Mouse (Mus musculus) heart, embryonic 11.5 days (tissue): Measurements from ENCODE around the gene Osbpl7. TPM values are rescaled to one million over a fixed set of nuclear protein-coding genes. Genes with fewer than 3 reads are reported as not detected.
A peak's percentile ranks its signal among the peaks of the same experiment; 100 is the strongest.

Source experiments
- ATAC-seq: fragments of 200-750 bp; cut with Nextera tagmentation; replicated peaks from 2 replicates; pipeline ENCODE4 v1.8.0; 2017; ENCODE audit warnings: moderate library complexity; ENCODE audit not compliant: insufficient number of reproducible peaks, low FRiP score, low TSS enrichment
- H3K27ac ChIP-seq: fragments of 300-500 bp; sonication (generic); 2 replicates; pipeline ENCODE4 v1.5.1; 2014; ENCODE audit warnings: mild to moderate bottlenecking, low read depth, low read length
- H3K27me3 ChIP-seq: fragments of 300-500 bp; sonication (generic); 2 replicates; pipeline ENCODE4 v1.6.1; 2014; ENCODE audit warnings: mild to moderate bottlenecking, low read length, mixed read lengths; ENCODE audit not compliant: control insufficient read depth, insufficient read depth
- H3K36me3 ChIP-seq: fragments of 300-500 bp; sonication (generic); 2 replicates; pipeline ENCODE4 v1.6.1; 2014; ENCODE audit warnings: mild to moderate bottlenecking, low read length, moderate library complexity, mixed read lengths; ENCODE audit not compliant: control insufficient read depth, insufficient read depth
- H3K4me1 ChIP-seq: fragments of 300-500 bp; sonication (generic); 2 replicates; pipeline ENCODE4 v1.6.1; 2014; ENCODE audit warnings: low read length; ENCODE audit not compliant: control insufficient read depth, insufficient read depth
- H3K4me2 ChIP-seq: fragments of 300-500 bp; sonication (generic); 2 replicates; pipeline ENCODE4 v1.6.1; 2014; ENCODE audit warnings: mild to moderate bottlenecking, moderate library complexity
- H3K4me3 ChIP-seq: fragments of 300-500 bp; sonication (generic); 2 replicates; pipeline ENCODE4 v1.5.1; 2014; ENCODE audit warnings: low read depth, low read length
- H3K9ac ChIP-seq: fragments of 300-500 bp; sonication (generic); 2 replicates; pipeline ENCODE4 v1.6.1; 2014; ENCODE audit warnings: mild to moderate bottlenecking, low read depth, low read length, moderate library complexity
- H3K9me3 ChIP-seq: fragments of 300-500 bp; sonication (generic); replicated peaks from 2 replicates; pipeline ENCODE4 v1.6.1; 2016; ENCODE audit warnings: low read length; ENCODE audit not compliant: control insufficient read depth
- WGBS: fragments of 180-500 bp; shearing (Covaris S2); extraction: QIAGEN DNeasy Blood & Tissue Kit; methylation state at CpG from one replicate; pipeline ENCODE4 v1.1.7; 2014; ENCODE audit not compliant: insufficient replicate concordance; 5-methylcytosine and 5-hydroxymethylcytosine counted together
- polyA plus RNA-seq: library from polyadenylated mRNA; unstranded; fragments of >200 nt; fragmentation: Nextera tagmentation; extraction: Ambion mirVana; gene quantifications from 2 replicates; pipeline ENCODE4 v1.2.1, GENCODE M21; 2014

Osbpl7 gene
- polyA plus RNA-seq, 1 experiment from 2014 or later = 4.1 TPM

DNA sequence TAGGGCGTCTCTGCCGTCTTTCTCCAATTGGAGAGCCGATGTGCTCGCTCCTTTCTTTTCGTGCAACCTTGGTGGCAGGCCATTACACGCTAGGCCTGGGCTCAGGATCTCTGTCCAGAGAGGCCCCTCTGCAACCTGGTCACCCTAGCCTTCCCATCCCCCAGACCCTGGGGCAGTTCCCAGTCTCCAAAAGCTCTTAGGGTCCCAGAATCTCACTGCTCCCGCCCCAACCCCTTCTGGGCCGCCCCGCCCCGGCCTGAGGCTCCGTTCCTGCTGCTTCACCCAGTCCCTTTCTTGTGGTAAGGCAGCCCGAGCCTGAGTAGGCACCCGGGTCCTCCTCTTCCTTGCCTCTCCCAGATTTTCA, 31.1 kb upstream of the Osbpl7 start:
- Histone ChIP-seq H3K9me3 (no peaks in the 10 kb centered on the region), H3K4me2 (peak overlapping the region; percentile 63), H3K27ac (no peak overlapping the region), H3K4me3 (peak overlapping the region; percentile 42), H3K27me3 (peaks cover 92% of the 10 kb centered on the region), H3K36me3 (no peaks in the 10 kb centered on the region), H3K4me1 (peaks cover 21% of the 10 kb centered on the region), H3K9ac (no peak overlapping the region)
- WGBS = 3% methylated on average over 13 of the region's 13 CpGs
- no peak for ATAC-seq

DNA sequence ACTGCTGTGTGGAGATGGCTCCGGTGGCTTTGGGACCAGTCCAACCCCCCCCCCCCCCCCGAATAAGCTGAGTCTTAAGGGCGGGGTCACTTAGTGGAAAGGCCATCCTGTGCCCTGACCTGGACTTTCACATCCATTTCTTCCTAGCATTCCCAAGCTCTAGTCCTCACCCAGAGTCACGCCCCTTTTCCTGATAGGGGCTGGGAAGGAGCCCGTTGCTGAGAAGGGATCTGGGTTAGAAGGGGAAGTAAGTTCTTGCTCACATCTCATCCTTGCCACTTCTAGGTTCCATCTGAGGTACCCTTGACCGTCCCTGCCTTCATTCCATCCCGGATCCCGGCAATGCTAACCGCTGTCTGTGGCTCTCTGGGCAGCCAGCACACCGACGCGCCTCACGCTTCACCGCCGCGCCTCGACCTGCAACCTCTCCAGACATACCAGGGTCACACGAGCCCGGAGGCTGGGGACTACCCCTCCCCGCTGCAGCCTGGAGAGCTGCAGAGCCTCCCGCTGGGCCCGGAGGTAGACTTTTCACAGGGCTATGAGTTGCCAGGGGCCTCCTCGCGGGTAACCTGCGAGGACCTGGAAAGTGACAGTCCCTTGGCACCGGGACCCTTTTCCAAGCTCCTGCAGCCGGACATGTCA, 29.2 kb upstream of the Osbpl7 start:
- Histone ChIP-seq H3K27me3 (peaks cover 89% of the 10 kb centered on the region), H3K36me3 (no peaks in the 10 kb centered on the region), H3K9ac (no peak overlapping the region), H3K4me2 (peak overlapping the region; percentile 89), H3K4me1 (peaks cover 29% of the 10 kb centered on the region), H3K4me3 (peak overlapping the region; percentile 48), H3K27ac (no peak overlapping the region), H3K9me3 (no peaks in the 10 kb centered on the region)
- 3% methylated on average over 26 of the region's 27 CpGs for WGBS
- ATAC-seq = no peak

DNA sequence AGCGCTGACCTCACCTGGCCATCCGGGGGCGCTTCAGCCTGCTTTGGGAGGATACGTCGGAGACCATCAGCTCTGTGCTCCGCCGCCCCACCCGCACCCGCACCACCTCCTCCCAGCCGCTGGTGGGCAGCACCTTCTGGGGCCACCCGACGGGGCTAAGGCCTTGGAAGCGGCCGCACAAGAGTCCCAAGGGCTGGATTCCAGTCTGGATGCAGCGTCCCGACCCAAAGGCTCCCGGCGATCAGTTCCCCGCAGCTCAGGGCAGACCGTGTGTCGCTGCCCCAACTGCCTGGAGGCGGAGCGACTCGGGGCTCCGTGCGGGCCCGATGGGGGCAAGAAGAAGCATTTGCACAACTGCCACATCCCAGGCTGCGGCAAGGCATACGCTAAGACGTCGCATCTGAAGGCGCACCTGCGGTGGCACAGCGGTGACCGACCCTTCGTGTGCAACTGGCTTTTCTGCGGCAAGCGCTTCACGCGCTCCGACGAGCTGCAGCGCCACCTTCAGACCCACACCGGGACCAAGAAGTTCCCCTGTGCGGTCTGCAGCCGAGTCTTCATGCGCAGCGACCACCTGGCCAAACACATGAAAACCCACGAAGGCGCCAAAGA, 28.4 kb upstream of the Osbpl7 start:
- WGBS = under 1% methylated on average over 50 of the region's 50 CpGs
- Histone ChIP-seq H3K9me3 (no peaks in the 10 kb centered on the region), H3K36me3 (no peaks in the 10 kb centered on the region), H3K4me1 (peaks cover 29% of the 10 kb centered on the region), H3K27me3 (peaks cover 82% of the 10 kb centered on the region), H3K9ac (peak overlapping the region; percentile 65), H3K27ac (no peak overlapping the region), H3K4me2 (peak overlapping the region; percentile 89), H3K4me3 (peak overlapping the region; percentile 48)
- ATAC-seq = no peak

DNA sequence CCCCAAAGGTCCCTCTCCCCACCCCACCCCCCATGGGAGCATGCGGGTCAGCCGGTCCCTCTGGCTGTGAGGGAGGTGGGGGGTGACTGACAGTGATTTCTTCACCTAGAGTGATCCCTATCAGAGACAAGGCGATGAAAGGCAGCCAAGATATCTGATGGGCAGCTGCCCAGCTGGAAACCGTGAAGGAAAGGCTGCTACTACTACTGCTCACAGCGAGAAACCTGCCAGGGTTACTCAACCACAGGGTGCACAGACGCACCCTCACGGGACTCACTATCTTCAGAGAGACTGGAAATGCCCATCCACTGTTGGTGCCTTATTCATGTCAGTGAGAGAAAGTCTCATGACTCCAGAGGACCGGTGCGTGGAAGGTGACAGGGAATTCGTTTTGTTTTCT, 25.5 kb upstream of the Osbpl7 start:
- peak overlapping the region; percentile 56 for H3K4me2 ChIP-seq
- 9% methylated on average over 10 of the region's 10 CpGs for WGBS
- H3K27ac ChIP-seq = no peak overlapping the region

DNA sequence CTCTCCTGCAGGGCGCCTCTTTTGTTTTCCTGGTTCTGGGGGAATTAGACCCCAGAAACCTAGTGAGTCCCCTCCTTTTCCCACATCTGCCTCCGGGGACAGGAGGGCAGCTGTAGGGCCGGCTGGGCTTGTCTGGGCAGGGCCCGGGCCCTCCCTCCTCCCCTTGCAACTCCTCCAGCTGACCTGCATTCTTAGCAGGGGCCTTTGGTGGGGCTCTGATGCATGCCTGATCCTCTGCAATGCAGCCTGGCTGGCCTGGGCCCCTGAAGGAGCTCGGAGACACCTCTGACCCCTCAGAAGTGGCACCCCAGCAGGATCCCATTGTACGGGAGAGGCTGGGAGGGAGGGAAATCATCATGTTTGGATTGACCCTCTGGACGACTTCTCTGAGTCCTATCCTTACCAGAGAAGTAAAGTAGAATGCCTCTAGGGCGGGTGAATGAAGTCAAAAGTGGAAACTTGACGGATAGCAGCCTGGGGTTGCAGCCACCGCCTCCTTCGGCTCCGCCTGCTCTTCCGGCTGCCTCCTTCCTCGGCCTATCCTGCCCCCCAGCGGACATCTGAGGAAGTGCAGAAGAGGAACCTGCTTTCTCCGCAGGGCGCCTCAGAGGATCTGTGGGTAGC, 24.6 kb upstream of the Osbpl7 start:
- H3K9me3 ChIP-seq = no peaks in the 10 kb centered on the region
- WGBS = 1% methylated on average over 17 of the region's 17 CpGs

More for the DNA sequence above, 25.5 kb upstream of the Osbpl7 start:
- Histone ChIP-seq H3K4me3 (no peak overlapping the region), H3K27me3 (peaks cover 55% of the 10 kb centered on the region), H3K9ac (no peak overlapping the region), H3K4me1 (peaks cover 22% of the 10 kb centered on the region), H3K36me3 (no peaks in the 10 kb centered on the region), H3K9me3 (no peaks in the 10 kb centered on the region)
- ATAC-seq = no peak

DNA sequence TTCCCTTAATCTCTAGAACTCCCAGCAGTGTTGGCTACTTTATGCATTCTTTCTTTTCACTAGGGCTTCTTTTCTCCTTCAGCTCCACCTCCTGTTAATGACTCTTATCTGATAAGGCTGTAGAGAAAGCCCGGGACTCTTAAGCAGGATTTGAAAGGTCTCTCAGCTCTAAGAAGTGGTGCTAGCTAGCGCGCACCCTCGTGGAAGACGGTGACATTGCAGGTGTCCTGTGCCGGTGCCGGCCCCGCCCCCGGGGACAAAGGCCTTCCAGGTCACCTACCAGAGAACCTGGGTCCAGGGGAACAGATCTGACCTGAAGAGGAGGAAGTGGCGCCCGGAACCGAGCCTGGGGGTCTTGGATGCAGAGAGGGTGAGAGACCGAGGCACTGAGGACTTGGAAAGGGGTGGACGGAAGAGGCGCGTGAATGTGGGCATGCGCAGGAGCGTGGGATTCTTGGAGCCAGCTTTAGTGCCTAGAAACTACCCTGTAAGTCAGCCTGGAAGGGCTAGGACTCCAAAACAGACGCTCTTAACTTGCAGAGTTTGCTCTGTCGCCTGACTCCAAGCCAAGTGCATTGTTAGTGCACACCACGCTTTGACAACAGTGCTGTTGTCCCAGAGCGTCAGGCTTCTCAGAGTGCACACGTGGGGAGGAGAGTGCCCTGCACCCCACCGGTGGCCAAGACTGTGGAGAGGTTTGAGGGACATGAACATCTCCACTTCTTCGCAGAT, 20.6 kb upstream of the Osbpl7 start, which contains the start of gene Scrn2:
Scrn2 (plus strand) TSS at position 253 of the 732 bp plus-strand sequence.
- Histone ChIP-seq H3K4me2 (peak within 1 kb of the TSS; percentile 87), H3K36me3 (peaks cover 3% of the 10 kb centered on the region; the same call in 1 of the 2 replicates), H3K9ac (peak within 1 kb of the TSS; percentile 68), H3K4me1 (peaks cover 14% of the 10 kb centered on the region), H3K9me3 (no peaks in the 10 kb centered on the region), H3K4me3 (peak within 1 kb of the TSS; percentile 54), H3K27me3 (peaks cover 6% of the 10 kb centered on the region), H3K27ac (peak within 1 kb of the TSS; percentile 51; the same call in 1 of the 2 replicates)
- no peak; the same call in 1 of the 2 replicates for ATAC-seq
- 1% methylated on average over 25 of the region's 25 CpGs for WGBS

More for the DNA sequence above, 24.6 kb upstream of the Osbpl7 start:
- peaks cover 46% of the 10 kb centered on the region for H3K27me3 ChIP-seq
- H3K27ac ChIP-seq = peak overlapping the region; percentile 37
- no peak for ATAC-seq
- H3K4me1 ChIP-seq = peaks cover 29% of the 10 kb centered on the region
- H3K4me3 ChIP-seq = peak overlapping the region; percentile 22
- peak overlapping the region; percentile 56 for H3K4me2 ChIP-seq
- no peaks in the 10 kb centered on the region for H3K36me3 ChIP-seq
- H3K9ac ChIP-seq = peak overlapping the region; percentile 44

DNA sequence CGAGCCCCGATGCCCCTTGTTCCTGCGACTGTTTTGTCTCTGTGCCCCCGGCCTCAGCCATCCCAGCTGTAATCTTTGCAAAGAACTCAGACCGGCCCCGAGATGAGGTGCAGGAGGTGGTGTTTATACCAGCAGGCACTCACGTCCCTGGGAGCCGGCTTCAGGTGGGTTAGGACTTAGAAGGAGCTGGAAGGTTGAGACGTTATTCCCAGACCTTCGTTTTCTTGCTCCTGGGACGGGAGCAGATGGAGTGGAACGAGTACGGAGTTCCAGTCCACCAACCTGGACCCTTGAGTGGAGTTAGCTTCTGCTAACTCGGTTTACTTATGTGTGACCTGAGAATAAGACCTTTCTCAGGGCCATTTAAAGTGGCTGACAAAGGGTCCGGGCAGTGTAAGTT, 20.0 kb upstream of the Osbpl7 start:
- WGBS = 25% methylated on average over 15 of the region's 15 CpGs
- Histone ChIP-seq H3K9me3 (no peaks in the 10 kb centered on the region), H3K27ac (no peak overlapping the region), H3K36me3 (peaks cover 3% of the 10 kb centered on the region; the same call in 1 of the 2 replicates), H3K4me3 (peak overlapping the region; percentile 54), H3K4me1 (peaks cover 10% of the 10 kb centered on the region), H3K27me3 (peaks cover under 1% of the 10 kb centered on the region), H3K4me2 (peak overlapping the region; percentile 87), H3K9ac (peak overlapping the region; percentile 68)
- no peak for ATAC-seq

DNA sequence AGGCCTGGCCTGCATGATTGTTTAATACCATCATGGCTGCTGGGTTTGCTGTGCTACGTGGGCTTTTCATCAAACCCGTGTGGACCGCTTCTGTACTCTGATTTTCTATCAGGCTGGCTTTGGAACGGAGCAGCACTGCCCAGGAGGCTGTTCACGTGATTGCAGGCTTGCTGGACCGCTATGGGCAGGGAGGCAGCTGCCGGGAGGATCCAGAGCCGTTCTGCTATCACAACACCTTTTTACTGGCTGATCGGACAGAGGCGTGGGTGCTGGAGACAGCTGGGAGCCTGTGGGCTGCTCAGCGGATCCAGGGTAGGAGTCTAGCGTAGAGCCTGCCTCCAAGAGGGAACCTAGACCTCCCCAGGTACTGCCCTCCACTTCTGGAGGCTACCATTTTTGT, 18.5 kb upstream of the Osbpl7 start:
- WGBS = 61% methylated on average over 12 of the region's 12 CpGs
- no peak overlapping the region for H3K4me2 ChIP-seq

More for the DNA sequence above, 18.5 kb upstream of the Osbpl7 start:
- Histone ChIP-seq H3K36me3 (peaks cover 3% of the 10 kb centered on the region; the same call in 1 of the 2 replicates), H3K9ac (no peak overlapping the region), H3K4me3 (no peak overlapping the region), H3K27me3 (no peaks in the 10 kb centered on the region), H3K4me1 (peaks cover 7% of the 10 kb centered on the region), H3K27ac (no peak overlapping the region), H3K9me3 (no peaks in the 10 kb centered on the region)
- ATAC-seq = no peak
